Mouse (Mus musculus): ENCODE data around the gene Dclk1.

The Dclk1 gene

GRCm38 (mm10) chr3:55587434-55587971, 345.3 kb downstream of the Dclk1 start:
- DNase-seq (ENCODE audit: extremely low spot score, low spot score) = no peak

- peak; percentile 75 for DNase-seq (ENCODE audit: extremely low spot score, low spot score)
These were observed 346.1 kb downstream of the Dclk1 start for GRCm38 (mm10) chr3:55587972-55588946.

Measured in neural tube, embryonic 10.5 days (tissue).